Mouse (Mus musculus) urinary bladder, postnatal 25 days (tissue): ENCODE data around the gene Hist4h4.

Experiments used
- DNase-seq: peaks from one replicate; pipeline ENCODE4 v3.0.0; 2022; ENCODE audit warnings: low spot score

The Hist4h4 gene

DNA sequence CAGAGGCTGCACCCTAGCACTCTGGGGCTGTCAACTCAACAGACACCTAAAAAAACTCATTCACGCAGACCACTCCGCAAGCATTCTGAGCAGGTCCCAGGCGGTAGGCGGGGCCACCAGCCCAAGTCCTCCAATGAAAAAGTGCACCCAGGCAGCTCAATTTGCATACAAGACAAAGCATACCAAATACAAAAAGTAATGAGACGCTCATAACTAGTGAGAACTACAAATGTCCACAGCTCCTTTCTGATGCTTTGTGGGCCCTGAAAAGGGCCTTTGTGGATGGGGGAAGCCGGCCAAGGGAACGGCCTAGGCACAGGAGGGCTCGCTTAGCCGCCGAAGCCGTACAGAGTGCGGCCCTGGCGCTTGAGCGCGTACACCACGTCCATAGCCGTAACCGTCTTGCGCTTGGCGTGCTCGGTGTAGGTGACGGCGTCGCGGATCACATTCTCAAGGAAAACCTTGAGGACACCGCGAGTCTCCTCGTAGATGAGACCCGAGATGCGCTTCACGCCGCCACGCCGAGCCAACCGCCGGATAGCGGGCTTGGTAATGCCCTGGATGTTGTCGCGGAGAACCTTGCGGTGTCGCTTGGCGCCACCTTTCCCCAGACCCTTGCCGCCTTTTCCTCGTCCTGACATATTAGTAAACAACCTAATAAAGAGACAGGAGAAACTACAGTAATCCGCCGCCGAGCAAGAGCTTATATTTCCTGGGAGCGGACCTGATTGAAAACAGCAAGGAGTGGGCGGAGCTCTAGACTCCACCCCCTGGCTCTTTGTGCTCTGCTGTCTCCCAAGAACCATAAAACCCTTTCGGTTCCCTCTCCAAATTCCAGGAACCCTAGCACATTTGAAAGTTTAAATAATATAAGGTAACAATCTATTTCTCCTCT, at the start of gene Hist4h4:
Gene Hist4h4 (minus strand): TSS at position 677 of the 895 bp plus-strand sequence.
- peak; percentile 98 for DNase-seq

DNA sequence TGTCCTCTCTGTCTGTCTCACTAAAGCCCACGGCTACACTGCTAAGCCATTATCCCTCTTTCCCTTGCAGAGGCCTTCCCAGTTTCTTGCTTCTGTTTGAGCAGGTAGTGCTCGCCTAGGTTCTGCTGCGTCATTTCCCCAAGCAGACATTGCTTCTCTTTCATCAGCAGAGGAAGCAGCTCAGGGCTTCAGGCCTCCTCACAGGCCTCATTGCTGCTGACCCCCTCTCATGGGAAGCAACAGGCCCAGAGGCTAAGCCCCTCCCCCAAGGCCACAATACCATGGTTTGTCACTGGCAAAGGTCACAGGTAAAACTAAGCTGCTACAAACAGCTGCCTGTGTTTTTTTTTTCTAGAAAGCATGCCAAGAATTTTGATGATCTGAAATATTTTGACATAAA, 48.5 kb upstream of the Hist4h4 start:
- no peak for DNase-seq

DNA sequence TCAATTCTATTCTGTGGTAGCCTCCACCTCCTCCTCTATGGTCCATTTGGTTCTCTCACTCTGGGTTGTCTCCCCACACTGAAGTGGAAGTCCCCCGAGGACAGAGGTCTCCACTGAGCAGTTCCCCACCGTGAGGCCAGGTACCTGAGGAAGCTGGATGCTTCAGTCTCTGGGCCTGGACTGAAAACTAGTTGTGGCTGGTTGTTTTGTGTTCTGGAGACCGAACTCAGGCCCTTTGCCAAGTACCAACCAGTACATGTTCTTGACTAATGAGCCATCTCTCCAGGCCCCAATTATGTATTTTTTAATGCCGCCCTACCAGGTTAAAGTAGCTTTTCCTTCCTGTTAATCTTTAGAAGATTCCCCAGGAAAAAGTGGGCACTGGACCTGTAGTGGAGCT, 48.1 kb upstream of the Hist4h4 start:
- no peak for DNase-seq

DNA sequence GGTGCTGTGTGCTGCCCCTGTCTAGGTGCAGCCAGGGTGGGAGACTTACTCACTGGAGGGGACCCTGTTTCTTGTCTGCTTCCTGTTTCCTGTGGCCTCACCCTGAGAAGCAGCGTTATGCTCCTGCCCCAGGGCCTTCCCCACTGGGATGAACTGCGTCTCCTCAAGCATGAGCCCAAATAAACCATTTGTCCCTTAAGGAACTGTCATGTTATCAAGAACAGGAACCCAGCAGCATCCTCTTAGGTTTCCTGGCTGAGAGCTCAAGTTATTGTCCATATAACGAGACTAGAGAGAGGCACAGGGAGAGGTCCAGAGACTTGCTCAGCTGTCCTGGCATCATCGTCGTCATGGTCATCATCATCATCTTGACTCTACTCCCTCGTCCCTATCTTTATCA, 46.1 kb upstream of the Hist4h4 start:
- DNase-seq: no peak

DNA sequence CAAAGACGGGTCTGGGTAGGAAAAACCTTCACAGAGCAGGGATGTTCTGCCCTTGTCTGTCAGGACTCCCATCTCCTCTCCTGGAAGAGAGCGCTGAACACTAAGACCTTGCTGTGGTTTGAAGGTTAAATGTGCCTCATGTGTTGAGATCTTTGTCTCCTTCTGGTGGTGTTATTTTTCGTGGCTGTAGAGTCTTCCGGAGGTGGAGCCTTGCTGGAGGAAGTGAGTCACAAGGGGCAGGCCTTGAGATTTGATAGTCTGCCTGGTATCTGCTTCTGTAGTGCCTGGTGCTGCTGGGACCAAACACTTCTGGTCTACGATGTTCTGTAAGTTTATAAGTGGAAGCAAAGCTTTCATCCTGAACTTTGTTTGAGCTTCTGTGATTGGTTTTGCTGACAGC, 44.8 kb upstream of the Hist4h4 start:
- no peak for DNase-seq

DNA sequence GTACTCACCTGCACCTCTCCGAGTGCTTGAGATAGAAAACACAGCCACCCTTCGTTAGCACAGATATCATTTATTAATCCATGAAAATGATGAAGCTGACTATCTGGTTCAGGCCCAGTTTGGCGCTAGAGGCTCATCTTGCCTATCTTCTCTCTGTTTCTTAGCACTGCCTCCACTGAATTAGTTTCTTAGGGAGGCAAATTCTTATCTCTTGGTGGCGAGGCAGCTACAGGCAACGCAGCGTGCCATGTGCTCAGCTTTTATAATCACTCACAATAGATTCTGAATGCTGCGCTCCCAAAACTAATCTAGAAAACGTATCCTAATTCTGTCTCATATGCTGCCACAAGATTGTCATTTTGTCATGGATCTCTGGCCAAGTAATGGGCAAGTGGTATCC, 44.2 kb upstream of the Hist4h4 start:
- no peak for DNase-seq

DNA sequence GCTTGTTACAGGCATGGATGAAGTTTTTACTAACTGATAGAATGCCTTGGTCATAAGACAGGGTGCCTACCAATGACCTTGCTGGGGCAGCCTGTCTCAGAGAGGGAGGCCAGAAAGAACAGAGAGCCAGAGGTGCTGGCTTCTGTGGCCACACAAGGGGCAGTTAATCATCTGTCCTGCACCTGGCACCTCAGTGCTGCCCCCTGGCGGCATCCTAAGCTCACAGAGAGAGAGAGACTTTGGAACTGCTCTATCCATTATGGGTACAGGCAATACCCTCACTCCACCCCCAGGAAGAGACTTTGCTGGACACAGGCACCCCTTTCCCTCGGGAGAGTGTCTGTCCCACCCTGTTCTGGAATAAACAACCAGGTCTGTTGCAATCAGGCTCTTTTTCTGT, 43.6 kb upstream of the Hist4h4 start:
- peak; percentile 70 for DNase-seq

DNA sequence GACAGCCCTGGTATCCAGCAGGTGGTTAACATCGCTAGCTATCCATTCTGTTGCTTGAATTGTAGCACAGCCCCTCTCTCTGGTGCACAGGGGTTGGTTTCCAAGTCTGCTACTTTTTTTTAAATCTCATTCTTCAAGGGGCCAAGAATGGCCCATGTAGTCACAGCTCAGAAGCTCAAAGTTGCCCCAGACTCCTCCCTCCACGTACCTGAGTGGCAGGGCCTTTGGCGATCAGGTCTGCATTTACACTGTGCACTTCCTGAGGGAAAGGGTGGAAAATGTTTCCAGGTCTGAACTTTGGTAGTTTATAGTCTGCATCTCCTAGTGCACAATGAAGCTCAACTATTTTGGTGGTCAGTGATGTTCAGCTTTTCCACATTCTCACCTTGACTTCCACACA, 43.1 kb upstream of the Hist4h4 start:
- DNase-seq: no peak

DNA sequence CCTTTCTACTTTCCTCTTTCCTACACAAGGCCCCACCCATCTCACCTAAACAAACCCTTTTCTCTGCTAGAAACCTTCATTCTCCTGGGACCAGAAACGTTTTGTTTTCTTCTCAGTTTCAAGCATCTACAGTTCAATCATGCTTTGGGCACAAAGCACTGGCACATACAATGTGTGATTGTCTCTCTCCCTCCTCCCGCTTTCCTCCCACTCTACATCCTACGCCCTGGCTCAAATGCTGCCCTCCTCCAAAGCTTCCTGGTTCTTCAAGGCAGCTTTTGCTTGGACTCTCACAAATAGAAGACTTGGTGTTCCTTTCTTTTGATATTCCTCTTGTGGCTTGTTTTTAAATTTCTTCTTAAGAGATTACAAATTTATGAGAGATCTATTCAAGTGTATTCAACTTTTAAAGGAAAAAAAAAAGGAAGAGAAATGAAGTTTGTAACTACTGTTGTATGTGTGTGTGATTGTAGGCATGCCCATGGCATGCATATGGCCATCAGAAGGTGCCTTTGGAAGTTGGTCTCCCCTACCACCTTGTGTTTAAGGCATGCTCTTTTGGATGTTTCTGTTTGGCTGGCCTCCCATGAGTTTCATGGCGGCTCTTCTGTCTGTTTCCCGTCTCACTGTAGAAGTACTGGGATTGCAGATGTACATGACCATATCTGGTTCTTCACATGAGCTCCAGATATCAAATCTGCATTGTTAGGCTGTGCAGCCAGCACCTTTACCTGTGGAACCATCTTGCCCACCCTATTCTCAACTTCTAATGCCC, 41.7 kb upstream of the Hist4h4 start:
- DNase-seq: no peak

DNA sequence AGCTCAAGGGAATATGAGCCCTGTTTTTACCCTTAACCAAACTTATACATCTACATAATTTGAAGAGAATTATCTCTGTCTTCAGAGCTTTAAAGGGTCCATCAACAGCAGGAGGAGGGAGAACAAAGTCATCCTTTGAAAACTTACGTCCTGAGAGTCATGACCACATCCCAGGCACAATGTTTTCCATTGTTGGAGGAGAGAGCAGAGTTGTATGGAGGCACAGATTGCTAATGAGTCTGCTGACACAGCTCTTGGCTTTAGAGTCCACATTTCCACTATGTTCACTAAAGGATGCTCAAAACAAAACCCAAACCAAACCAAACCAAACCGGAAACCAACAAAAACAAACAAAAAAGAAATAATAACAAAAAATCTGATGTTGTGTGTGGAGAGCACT, 40.7 kb upstream of the Hist4h4 start:
- no peak for DNase-seq

DNA sequence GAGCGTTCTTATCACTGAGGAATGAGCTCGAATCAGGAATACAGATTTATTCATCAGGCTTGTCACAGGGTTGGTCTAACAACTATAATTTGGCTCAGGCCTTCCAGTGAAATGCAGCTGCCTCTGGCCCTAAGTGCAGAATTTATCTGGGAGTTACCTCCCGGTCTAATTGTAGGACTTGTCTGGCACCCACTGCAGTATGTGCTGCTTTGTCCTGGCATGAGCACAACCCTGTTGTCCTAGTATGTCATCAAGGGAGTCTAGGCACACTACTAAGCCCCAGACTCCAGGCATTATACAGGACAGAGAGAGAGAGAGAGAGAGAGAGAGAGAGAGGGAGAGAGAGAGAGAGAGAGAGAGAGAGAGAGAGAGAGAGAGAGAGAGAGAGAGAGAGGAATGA, 33.1 kb upstream of the Hist4h4 start:
- DNase-seq: no peak

DNA sequence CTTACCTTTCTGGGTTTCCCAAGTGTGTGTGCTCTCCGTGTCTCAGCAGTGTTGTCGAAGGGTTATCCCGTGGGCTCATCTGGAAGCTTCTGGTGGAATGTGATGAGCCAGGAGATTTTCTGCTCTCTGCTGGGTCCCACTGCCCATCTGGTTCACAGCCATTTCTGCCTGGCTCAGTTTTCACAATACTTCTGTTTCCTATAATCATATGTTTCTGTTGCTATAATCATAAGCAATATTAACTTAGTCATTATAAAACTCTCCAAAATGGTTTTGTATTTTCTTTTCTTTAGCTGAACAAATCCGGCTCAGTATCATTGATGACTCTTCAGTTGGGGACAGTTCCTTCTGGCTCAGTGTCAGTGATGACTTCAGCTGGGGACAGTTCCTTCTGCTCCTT, 31.1 kb upstream of the Hist4h4 start, which contains the start of gene Smco3:
Gene Smco3 (minus strand): TSS at position 101 of the 400 bp plus-strand sequence.
- no peak for DNase-seq

DNA sequence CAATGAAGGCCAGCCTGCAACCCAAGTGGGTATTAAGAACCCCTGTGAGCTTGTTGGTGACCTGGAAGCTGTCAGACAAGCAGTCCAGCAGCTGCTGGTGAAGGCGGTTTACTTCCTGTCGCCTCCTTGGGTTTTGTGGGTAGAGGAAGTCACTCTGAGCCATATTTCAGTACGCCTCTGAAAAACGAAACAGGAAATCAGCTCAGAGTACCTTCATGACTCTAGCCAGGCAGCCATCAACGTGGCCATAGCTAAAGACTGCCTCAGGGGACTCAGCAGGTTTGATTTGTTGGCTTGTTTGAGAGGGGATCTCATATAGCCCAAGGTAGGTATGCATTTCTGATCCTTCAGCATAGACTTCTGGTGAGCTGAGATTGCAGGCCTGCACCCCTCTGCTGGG, 27.5 kb upstream of the Hist4h4 start:
- no peak for DNase-seq

DNA sequence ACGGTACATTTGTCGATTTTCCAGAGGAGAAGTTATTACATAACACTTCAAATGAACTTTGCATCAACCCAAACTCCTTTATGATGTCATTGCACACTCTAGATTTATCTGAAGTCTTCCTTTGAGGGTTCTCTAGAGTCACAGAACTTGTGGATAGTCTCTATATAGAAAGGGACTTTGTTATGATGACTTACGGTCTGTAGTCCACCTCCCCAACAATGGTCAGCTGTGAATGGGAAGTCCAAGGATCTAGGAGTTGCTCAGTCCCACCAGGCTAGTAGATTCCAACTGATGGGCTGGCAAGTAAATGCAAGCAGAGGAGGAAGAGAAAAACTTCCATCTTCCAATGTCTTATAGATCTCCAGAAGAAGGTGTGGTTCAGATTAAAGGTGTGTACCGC, 24.5 kb upstream of the Hist4h4 start:
- DNase-seq: no peak

DNA sequence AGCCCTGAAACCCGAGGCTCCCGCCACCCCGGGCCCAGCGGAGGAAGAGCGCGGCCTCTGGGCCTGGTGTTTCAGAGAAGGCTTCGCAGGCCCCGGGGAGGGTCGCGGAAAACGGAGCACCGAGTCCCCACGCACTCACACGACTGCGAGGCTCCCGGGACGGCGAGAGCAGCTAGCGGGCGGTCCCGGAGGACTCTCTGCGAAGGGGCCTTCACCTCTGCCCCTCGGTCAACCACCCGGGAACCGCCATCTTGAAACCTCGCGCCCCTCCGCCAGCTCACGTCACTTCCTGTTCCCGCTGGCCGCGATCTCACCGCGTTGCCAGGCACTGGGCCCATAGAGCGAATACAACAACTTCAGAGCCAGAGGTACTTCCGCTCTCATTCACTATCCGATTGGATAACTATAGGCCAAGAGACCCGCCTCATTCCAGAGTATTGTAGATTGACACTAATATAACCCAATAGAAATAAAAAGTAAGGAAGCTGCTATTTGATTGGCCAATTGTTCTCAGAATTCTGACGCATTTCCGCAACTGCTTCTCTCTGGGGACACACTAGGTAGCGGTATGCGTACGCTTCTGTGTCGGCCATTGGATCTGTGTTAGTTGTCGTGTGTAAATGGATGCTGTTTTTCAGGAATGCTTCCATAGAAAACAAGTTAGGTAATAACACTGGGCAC, 23.8 kb upstream of the Hist4h4 start, which contains the start of gene Wbp11:
Gene Wbp11 (minus strand): TSS at position 353 of the 681 bp plus-strand sequence.
- DNase-seq: peak; percentile 92

DNA sequence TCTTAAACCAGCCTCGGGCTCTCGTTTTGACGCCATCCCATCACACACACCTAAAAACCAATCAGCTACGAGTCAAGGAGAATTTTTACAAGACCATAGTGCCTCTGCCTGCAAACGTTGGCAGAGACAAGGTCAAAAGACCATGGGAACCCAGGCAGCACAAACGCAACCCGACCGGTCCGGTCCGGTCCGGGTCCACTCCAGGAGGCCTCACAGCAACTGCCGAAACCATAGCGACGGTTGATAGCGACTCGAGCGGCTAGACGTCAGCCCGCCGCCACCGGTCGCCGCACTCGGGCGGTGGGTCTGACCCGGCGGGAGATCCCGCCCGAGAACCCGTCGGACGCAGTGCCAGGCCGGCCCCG, 23.3 kb upstream of the Hist4h4 start, which contains the start of gene BC049715:
Gene BC049715 (plus strand): TSS at position 111 of the 365 bp plus-strand sequence.
- no peak for DNase-seq

DNA sequence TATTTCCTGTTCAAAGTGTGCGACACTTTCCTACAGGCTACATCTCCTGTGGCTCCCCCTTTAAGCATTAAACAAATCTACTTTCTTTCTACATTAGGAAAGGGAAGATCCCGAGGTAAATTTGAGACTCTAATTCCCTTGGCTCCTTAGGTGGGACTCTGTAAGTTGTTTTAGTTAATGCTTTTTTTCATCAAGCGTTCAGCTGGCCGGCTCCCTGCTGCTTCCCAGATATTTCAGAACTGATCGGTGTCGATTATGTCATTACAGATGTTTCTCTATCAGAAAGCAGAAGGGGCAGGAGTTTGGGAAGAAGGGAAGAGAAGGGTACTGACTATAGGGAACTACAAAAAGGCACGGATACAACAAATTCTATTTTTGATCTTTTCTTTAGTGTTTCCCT, 22.9 kb upstream of the Hist4h4 start:
- DNase-seq: no peak

DNA sequence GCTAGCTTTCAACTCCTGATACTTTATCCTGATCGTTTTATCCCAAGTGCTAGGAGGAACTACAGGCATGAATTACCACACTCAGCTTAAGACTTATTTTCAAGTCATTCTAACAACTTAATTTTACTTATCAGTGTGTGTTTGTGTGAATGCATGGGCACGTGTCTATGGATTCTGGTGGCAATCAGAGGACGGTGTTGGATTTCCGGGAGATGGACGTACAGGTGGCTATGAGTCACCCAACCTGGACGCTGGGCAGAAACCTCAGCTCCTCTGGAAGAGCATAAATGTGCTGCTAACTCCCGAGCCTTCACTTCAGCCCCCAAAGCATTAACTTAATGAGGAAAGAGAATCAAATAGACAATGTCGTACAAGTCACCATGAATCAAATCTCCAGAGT, 20.8 kb upstream of the Hist4h4 start:
- no peak for DNase-seq

DNA sequence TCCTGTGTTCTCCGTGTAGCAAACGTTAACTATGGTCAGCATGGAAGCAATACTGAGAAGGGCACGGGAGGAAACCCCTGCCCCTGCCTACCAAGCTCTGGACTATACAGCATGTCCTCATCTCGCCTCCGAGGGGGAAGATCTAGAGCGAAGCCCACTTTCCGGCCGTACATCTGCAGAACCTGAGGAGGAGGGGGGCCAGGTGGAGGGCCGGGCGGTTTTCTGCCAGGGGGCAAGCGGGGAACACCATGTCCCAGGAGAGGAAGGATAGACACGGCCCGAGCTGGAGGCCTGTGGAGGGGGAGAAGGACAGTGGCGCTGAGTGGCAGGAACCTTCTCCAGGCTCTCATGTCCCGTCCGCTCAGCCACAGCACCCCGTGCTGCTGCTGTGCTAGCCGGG, 16.9 kb upstream of the Hist4h4 start:
- no peak for DNase-seq

DNA sequence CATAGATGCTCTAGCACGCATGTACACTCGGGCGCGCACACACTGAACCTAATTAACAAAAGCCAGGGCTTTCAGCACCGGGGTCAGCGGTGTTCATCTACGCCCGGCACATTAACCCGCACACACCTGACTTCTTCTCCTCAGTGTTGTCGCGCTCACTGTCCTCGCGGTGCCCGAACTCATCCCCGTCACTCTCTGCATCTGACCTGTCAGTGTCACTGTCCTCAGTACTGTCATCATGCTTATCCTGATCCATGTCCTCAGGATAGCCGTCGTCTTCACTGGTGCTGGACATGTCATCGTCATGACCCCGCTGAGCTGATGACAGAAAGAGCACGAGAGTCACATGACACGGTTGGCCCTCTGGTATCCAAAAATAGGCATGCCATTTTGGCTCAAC, 16.2 kb upstream of the Hist4h4 start:
- no peak for DNase-seq

DNA sequence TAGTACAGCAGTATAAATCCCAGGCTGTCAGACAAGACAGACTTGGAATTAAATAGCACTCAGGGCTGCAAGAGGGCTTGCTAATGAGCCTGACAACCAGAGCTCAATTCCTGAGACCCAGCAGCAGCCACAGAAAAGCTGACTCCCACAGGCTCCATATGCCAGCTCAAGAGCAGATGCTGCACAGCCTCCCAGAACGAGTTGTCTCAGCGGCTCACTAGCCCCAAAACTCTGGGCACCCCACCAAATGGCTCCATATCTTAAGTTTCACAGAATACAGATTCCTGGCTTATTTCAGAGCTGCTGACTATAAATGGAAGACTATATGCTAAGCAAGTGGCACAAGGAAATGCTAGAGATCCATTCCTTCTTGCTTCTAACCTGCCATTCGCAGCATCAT, 13.3 kb upstream of the Hist4h4 start:
- no peak for DNase-seq

DNA sequence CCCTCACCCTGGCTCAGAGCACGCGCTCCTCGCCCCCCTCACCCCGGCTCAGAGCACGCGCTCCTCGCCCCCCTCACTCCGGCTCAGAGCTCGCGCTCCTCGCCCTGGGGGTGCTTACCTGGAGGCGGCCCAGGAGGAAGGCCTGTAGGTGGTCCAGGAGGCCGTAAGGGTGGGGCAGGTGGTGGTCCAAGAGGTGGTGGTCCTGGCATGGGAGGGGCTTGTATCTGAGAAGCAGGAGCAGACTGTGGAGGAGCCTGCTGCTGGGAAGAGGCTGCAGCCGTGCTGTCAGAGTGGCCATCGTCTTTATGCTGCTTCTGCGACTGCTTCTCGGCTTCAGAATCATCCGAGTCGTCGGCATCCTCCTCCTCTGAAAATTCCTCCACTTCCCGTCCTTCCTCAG, 12.6 kb upstream of the Hist4h4 start:
- DNase-seq: no peak

DNA sequence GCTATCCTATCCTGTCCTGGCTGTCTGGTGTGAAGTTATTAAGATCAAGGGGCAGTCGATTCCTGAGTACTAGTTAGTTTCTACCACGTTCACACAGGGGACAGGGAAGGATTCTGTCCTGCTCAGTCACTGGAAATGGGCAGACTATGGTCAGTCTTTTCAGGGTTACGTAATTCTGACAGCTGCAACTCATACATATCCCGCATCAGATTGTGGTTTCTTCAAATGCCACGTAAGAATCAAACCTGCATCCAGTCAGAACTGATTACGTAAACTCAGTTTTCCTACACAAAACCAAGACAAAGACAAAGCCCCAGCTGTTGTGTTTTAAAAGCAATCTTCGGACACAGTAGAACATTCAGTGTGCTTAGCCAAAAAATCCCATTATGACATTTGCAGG, 11.2 kb upstream of the Hist4h4 start:
- DNase-seq: no peak
